Mouse (Mus musculus) megakaryocyte-erythroid progenitor cell, adult 5 weeks (primary cell): ENCODE data around the gene Slc22a28. TPM values are rescaled to one million over a fixed set of nuclear protein-coding genes. Genes with fewer than 3 reads are reported as not detected.

ENCODE experiments used
- polyA plus RNA-seq: library from polyadenylated mRNA; stranded (reverse); fragments of >175 nt; gene quantifications from 2 replicates; pipeline ENCODE4 v1.2.3, GENCODE M21; 2012

Gene Slc22a28
- polyA plus RNA-seq, result not detected in 2 replicates

GRCm38 (mm10) chr19:8131881-8132280, at the start of gene Slc22a28:
TSS of gene Slc22a28 (minus strand) at chr19:8131982.

Other genes starting within 250 kb of the Slc22a28 start
- gene Slc22a27, start 166.0 kb downstream of the Slc22a28 start, polyA plus RNA-seq, result not detected in 2 replicates
- not detected in 2 replicates for gene Slc22a29, start 86.9 kb upstream of the Slc22a28 start, polyA plus RNA-seq